Mouse (Mus musculus) right cerebral cortex, postnatal 4 days (tissue): ENCODE measurements at regions not wholly inside any gene's neighbourhood (a gene's known extent, or its start where the extent isn't known, plus 50 kb on each side); places are given as distances from the start of the nearest gene placed in this dataset.
"Not testable (repeated sequence)": the region's sequence is repeated elsewhere in the genome, so short reads cannot be mapped to it uniquely, and the experiment has no call there.

Experiments
- DNase-seq: peaks from one replicate; pipeline ENCODE4 v3.0.0-alpha.2; 2022

DNA sequence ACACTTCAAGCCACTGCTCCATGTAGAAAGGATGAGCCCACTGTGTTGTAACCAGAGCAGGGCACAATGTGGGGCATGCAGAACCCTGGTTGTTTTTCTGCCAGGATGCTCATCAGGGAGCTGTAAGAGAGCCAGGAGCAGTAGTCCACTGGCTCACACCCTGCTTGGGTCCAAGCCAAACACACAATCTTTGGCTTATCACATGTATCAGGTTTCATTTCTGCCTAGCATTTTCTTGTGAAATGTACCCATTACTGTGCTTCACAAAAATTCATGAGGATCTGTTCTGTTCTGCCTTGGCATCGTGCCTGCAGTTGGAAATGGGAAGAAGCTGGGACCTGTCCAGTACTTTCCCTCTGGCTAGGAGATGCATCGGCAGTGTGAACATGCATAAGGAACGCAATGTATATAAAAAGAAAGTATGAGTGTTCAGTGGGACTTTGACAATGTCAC is 491.6 kb upstream of the Igfbp3 start:
- DNase-seq = peak; percentile 60

- DNase-seq = no peak
Observed at GRCm38 (mm10) chr11:7697591-7697990, 483.9 kb upstream of the Igfbp3 start.

- not testable (repeated sequence) for DNase-seq
Observed at GRCm38 (mm10) chr11:7689701-7690100, 476.0 kb upstream of the Igfbp3 start.

DNA sequence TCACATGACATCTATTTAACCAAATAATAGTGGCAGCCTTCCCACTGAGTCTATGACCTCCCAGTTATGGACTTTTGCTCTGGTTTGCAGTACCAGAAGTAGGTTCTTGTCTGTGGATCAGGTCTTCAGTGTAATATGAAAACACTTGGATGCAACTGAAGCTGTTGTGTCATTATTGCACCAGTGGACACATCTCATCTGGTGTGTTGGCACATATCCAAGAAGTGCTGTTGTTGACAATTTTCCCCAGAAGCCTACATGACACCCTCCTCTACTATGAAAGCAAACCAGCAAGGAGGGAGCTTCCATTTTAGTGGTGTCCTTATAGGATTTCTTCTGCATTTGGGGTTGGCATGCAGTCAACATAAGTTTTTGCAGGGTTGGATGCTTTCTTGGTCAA is 459.1 kb upstream of the Igfbp3 start:
- DNase-seq = no peak

DNA sequence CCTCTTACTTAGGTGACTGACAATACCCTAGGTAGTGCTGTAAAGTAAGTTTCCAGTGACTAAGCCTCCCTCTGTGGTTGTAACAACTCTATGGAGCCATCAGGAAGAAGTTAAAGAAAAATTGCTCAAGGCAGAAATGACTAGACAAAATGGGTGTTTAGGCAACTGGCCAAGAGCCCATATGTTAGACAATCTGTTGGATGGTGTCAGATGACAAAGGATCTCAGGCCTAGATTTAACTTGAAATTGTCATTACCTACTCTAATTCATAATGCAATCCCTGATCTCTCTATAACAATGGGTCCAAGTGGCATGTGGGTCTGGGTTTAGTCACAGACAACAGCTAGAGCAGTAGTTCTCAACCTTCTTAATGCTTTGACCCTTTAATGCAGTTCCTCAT is 416.9 kb upstream of the Igfbp3 start:
- DNase-seq = no peak

GRCm38 (mm10) chr11:7625256-7625655 is 411.5 kb upstream of the Igfbp3 start:
- no peak for DNase-seq

- DNase-seq = no peak
Observed at GRCm38 (mm10) chr11:7620320-7620719, 406.6 kb upstream of the Igfbp3 start.

DNA sequence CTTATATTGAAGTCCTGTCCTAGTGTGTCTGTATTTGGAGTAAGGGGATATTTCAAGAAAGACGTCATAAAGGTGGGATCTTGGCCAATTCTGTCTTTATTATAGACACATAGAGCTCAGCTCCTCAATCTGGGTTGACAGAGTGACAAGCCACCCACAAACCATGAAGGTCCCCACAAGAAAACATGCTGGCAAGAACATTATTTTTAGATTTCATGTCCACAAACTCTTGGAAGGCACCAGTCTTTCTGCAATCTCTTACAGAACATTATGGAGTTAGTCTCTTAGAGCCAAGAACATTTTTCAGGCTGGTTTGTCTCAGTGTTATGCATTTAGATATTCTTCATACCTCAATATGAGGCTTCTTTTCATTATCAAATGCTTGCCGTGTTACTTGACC is 397.0 kb upstream of the Igfbp3 start:
- DNase-seq = no peak

DNA sequence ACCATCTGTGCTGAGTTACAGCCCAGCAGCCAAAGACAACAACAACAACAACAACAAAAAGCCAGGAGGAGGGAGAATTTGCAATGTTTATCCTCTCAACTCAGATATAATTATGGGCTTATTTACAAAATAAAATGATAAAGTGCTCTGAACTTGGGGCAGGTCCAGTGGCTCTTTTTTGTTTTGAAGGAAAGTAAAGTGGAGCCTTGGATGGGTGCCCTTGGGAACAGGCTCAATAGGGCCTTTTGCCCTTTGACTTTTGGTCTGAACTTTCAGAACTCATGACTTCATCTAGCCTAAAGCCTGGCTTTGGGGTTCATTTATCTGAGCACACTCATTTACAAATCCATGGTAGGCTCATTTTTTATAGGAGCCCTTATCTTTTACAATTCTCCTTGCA is 396.2 kb upstream of the Igfbp3 start:
- no peak for DNase-seq

- DNase-seq = no peak
Observed at GRCm38 (mm10) chr11:7606652-7607051, 392.9 kb upstream of the Igfbp3 start.

GRCm38 (mm10) chr11:7592010-7592409 is 378.3 kb upstream of the Igfbp3 start:
- no peak for DNase-seq

DNA sequence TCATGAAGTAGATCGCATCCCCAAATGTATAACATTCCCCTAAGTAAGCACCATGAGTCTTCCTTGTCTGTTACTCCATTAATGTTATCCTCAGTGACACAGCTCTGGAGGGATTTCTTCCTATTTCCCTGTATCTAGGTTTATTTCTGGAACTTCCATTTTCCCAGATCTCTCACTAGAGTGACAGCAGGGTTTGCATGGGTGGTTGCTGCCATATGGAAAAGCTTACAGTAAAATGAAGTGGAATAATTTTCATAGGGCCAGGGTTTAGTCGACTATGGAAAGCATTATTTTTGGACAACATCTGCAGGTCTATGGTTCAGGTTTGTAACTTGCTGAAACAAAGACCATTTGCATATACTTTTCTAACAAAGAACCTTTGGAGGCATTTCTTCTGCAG is 369.6 kb upstream of the Igfbp3 start:
- no peak for DNase-seq

- DNase-seq = peak; percentile 10
Observed at GRCm38 (mm10) chr11:7568484-7568883, 354.8 kb upstream of the Igfbp3 start.

- no peak for DNase-seq
Observed at GRCm38 (mm10) chr11:7562029-7562428, 348.3 kb upstream of the Igfbp3 start.

- no peak for DNase-seq
Observed at GRCm38 (mm10) chr11:7561437-7561836, 347.7 kb upstream of the Igfbp3 start.

DNA sequence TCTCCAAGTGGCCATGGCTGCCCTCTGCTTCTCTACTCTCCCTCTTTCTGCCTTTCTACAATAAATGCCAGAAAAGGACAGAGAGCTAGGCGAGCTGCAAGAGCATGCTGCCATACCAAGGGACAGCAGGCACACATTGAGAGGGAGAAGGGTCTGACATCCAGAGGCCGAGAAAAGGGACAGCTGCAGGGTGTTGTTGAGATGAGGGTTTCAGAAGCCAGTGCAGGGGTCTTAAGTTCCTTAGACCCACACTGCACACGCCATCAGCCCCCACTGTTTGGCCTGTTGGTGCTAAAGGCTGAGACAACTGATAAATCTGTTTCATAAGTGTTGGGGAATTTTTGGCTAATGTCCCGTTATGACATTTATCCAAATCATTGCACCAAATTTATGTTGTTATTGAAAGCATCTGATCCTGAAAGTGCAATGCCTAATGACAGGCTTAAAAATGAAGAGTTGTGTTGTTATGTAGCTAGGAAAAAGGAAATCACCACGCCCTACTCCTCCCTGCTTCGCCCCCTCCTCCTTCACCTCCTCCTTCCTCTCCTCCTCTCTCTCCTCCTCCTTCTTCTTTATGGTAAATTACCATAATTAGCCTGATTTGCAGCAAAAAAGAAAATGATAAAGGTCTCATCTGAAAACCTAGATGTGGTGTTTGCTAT is 342.0 kb upstream of the Igfbp3 start:
- no peak for DNase-seq

- no peak for DNase-seq
Observed at GRCm38 (mm10) chr11:7552154-7552553, 338.4 kb upstream of the Igfbp3 start.

GRCm38 (mm10) chr11:7547796-7548195 is 334.1 kb upstream of the Igfbp3 start:
- no peak for DNase-seq

DNA sequence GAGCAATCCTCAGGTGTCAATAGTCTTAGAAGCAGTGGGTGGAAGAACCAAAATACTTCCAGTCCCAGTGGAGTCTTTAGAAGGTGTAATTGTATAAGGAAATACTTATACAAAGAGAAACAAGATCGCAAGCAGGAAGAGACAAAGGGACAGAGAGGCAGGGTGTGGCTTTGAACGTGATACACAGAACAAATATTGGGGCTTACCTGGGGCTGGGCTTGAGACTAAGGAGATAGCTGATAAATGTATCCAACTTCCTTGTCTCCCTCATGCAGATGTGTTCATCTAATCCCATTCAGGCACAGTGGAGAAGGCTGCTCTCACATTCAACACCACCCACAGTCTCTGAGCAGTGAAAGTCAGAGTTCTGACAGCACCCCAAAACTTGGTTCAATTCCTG is 331.9 kb upstream of the Igfbp3 start:
- DNase-seq = no peak

DNA sequence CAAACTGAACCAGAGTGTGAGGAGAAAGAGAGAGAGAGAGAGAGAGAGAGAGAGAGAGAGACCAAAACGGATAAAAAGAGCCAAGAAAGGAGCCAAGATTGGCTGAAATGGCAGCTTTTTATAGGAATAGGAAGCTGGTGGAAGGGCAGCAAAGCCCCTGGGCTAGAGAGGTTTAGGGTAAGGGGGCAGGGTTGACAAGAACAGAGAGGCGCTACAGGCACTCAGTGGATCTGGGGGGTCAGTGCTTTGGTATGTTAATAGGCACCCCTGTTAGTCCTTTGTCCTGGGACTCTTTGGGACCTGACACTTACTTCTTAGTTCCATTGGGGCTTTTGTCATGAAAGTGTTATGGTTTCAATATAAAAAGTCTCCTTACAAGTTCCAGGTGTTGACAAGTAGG is 320.9 kb upstream of the Igfbp3 start:
- DNase-seq = no peak

DNA sequence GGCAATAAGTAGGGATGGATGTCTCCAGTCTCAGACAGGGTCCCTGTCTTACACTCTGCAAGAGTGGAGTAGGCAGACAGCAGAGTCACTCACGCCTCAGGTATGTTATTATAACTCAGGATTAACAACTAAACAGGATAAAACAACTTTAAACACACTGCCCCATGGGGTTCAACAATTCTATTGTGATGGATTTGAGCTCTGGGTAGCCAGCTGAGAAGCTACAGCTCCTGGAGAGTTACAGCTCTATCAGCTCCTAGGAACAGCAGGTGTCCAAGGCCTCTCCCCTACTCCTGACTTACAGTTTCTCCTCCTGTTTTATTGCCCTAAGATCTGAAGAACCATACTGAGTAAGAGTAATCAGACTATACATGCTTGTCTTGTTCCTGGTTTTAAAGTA is 319.6 kb upstream of the Igfbp3 start:
- no peak for DNase-seq

DNA sequence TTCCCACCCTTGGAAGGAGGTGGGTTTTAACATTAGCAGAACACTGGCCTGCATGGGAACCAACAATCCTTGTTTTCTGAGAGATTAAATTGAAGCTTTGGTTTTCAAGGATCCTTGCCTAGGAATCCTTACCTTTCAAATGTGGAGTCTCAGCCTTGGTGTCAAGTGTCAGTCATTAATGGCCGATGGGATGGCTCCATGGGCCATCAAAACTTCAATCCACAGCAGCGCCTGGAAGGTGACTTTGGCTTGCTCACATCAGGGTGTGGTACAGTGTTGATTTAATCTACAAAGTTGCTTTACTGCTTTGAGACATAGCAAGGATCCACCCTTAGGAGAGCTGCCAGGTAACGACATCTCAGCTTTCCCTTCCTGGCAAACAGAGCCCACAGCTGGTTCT is 318.1 kb upstream of the Igfbp3 start:
- DNase-seq = no peak

GRCm38 (mm10) chr11:7530482-7531148 is 316.9 kb upstream of the Igfbp3 start:
- DNase-seq = no peak

DNA sequence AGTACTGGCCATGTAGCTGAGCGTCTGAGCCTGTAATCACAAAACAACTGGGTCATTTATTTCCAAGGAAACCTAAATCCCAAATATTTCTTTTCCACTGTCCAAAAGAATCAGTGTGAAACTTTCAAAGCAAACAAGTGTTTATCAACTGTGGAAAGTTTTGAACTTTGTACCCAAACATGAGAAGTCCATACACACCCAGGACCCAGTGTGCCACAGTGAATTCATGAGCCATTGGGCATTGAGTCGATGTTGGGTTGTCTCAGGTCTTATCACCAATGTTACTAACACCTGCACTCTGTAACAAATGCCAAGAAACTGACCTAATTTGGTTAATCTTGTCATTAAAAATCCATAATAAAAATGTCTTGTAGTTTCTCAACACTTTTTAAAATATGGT is 305.8 kb upstream of the Igfbp3 start:
- DNase-seq = no peak

GRCm38 (mm10) chr11:7508861-7509260 is 295.1 kb upstream of the Igfbp3 start:
- DNase-seq = no peak
